Mouse (Mus musculus): ENCODE data around the gene Pcgf5. TPM values are rescaled to one million over a fixed set of nuclear protein-coding genes. Genes with fewer than 3 reads are reported as not detected.
"Not testable (repeated sequence)": the region's sequence is repeated elsewhere in the genome, so short reads cannot be mapped to it uniquely, and the experiment has no call there.

Pcgf5 gene
- total RNA-seq, 1 experiment from 2014 or later = 38.8 TPM

GRCm38 (mm10) chr19:36452210-36452609, 104.1 kb downstream of the Pcgf5 start:
- ATAC-seq (ENCODE audit: extremely low read depth, insufficient number of reproducible peaks, low FRiP score, poor library complexity, severe bottlenecking) = not testable (repeated sequence)

GRCm38 (mm10) chr19:36453451-36453850, 105.3 kb downstream of the Pcgf5 start:
- ATAC-seq (ENCODE audit: extremely low read depth, insufficient number of reproducible peaks, low FRiP score, poor library complexity, severe bottlenecking) = no peak

GRCm38 (mm10) chr19:36470106-36470505, 122.0 kb downstream of the Pcgf5 start:
- 0 out of 2 replicates have a peak, but pooled peaks have one; percentile 26 for ATAC-seq (ENCODE audit: extremely low read depth, insufficient number of reproducible peaks, low FRiP score, poor library complexity, severe bottlenecking)

- no peak for ATAC-seq (ENCODE audit: extremely low read depth, insufficient number of reproducible peaks, low FRiP score, poor library complexity, severe bottlenecking)
Measured at GRCm38 (mm10) chr19:36471325-36471724, 123.2 kb downstream of the Pcgf5 start.

- no peak for ATAC-seq (ENCODE audit: extremely low read depth, insufficient number of reproducible peaks, low FRiP score, poor library complexity, severe bottlenecking)
Measured at GRCm38 (mm10) chr19:36476596-36476995, 128.5 kb downstream of the Pcgf5 start.

GRCm38 (mm10) chr19:36477151-36477550, 129.0 kb downstream of the Pcgf5 start:
- no peak for ATAC-seq (ENCODE audit: extremely low read depth, insufficient number of reproducible peaks, low FRiP score, poor library complexity, severe bottlenecking)

- ATAC-seq (ENCODE audit: extremely low read depth, insufficient number of reproducible peaks, low FRiP score, poor library complexity, severe bottlenecking) = no peak
Measured at GRCm38 (mm10) chr19:36477684-36478083, 129.6 kb downstream of the Pcgf5 start.

- ATAC-seq (ENCODE audit: extremely low read depth, insufficient number of reproducible peaks, low FRiP score, poor library complexity, severe bottlenecking) = no peak
Measured at GRCm38 (mm10) chr19:36490911-36491310, 142.8 kb downstream of the Pcgf5 start.

- no peak for ATAC-seq (ENCODE audit: extremely low read depth, insufficient number of reproducible peaks, low FRiP score, poor library complexity, severe bottlenecking)
Measured at GRCm38 (mm10) chr19:36495555-36495954, 147.4 kb downstream of the Pcgf5 start.

- no peak for ATAC-seq (ENCODE audit: extremely low read depth, insufficient number of reproducible peaks, low FRiP score, poor library complexity, severe bottlenecking)
Measured at GRCm38 (mm10) chr19:36496532-36496931, 148.4 kb downstream of the Pcgf5 start.

GRCm38 (mm10) chr19:36497067-36497466, 149.0 kb downstream of the Pcgf5 start:
- no peak for ATAC-seq (ENCODE audit: extremely low read depth, insufficient number of reproducible peaks, low FRiP score, poor library complexity, severe bottlenecking)

GRCm38 (mm10) chr19:36497744-36498143, 149.6 kb downstream of the Pcgf5 start:
- no peak for ATAC-seq (ENCODE audit: extremely low read depth, insufficient number of reproducible peaks, low FRiP score, poor library complexity, severe bottlenecking)

GRCm38 (mm10) chr19:36504716-36505115, 156.6 kb downstream of the Pcgf5 start:
- ATAC-seq (ENCODE audit: extremely low read depth, insufficient number of reproducible peaks, low FRiP score, poor library complexity, severe bottlenecking) = no peak

Other genes with a start within 250 kb of the Pcgf5 start
- gene Ankrd1, start 228.2 kb upstream of the Pcgf5 start, total RNA-seq (2017) = not detected in 2 replicates
- 0.23 and 0.37 TPM in 2 replicates for gene Hectd2, start 206.3 kb downstream of the Pcgf5 start, total RNA-seq (2017)